Mouse (Mus musculus): Measurements from ENCODE around the gene Lhx2. TPM values are rescaled to one million over a fixed set of nuclear protein-coding genes. Genes with fewer than 3 reads are reported as not detected.

Lhx2 gene
- polyA plus RNA-seq, 1 experiment = not detected

DNA sequence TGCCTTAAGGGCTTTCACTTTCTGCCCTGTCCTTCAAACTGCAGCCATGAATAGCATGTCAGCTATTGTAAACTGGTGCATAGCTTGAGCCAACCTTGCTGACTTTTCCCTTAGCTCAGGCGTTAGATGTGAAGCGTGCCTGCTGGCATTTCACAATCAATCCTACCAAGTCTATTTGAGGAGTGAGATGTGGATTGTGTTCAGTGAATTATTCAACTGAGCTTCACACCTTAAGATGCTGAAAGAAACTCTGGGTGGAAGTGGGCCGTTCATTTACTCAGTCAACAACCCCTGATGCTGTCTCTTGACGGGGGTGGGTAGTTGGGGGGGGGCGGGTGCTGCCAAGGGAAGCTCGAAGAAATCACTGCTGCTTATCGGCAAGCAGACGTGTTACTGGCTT is 15.7 kb upstream of the Lhx2 start:
- H3K4me3 ChIP-seq (ENCODE audit: insufficient read depth, low read depth, low read length) = no peak overlapping the region

GRCm38 (mm10) chr2:38326671-38327070 is 12.4 kb upstream of the Lhx2 start:
- H3K27ac ChIP-seq (ENCODE audit: insufficient read depth, low read depth, low read length) = no peak overlapping the region
- no peaks in the 10 kb centered on the region for H3K4me1 ChIP-seq (ENCODE audit: control insufficient read depth, insufficient read depth, low read length)
- H3K4me3 ChIP-seq (ENCODE audit: insufficient read depth, low read depth, low read length) = no peak overlapping the region
- TF ChIP-seq POLR2A (IDR thresholded peaks at IDR 0.05; ENCODE audit: insufficient read depth, low read depth, low read length) = no peak
- no peak for TF ChIP-seq CTCF (IDR thresholded peaks at IDR 0.05; ENCODE audit: insufficient read depth, low read depth, low read length)
- 62% methylated on average over 1 of the region's 1 CpGs for WGBS

More for the DNA sequence above, 15.7 kb upstream of the Lhx2 start:
- Histone ChIP-seq H3K4me1 (ENCODE audit: control insufficient read depth, insufficient read depth, low read length) (no peaks in the 10 kb centered on the region), H3K27ac (ENCODE audit: insufficient read depth, low read depth, low read length) (no peak overlapping the region)
- WGBS = 73% methylated on average over 8 of the region's 8 CpGs
- TF ChIP-seq POLR2A (IDR thresholded peaks at IDR 0.05; ENCODE audit: insufficient read depth, low read depth, low read length) (no peak), CTCF (IDR thresholded peaks at IDR 0.05; ENCODE audit: insufficient read depth, low read depth, low read length) (no peak)

- no peaks in the 10 kb centered on the region for H3K4me1 ChIP-seq (ENCODE audit: control insufficient read depth, insufficient read depth, low read length)
- no peak overlapping the region for H3K27ac ChIP-seq (ENCODE audit: insufficient read depth, low read depth, low read length)
- H3K4me3 ChIP-seq (ENCODE audit: insufficient read depth, low read depth, low read length) = no peak overlapping the region
- 65% methylated on average over 7 of the region's 7 CpGs for WGBS
- TF ChIP-seq CTCF (IDR thresholded peaks at IDR 0.05; ENCODE audit: insufficient read depth, low read depth, low read length) = no peak
- no peak for TF ChIP-seq POLR2A (IDR thresholded peaks at IDR 0.05; ENCODE audit: insufficient read depth, low read depth, low read length)
These were observed 5.4 kb upstream of the Lhx2 start for GRCm38 (mm10) chr2:38333586-38334119.

DNA sequence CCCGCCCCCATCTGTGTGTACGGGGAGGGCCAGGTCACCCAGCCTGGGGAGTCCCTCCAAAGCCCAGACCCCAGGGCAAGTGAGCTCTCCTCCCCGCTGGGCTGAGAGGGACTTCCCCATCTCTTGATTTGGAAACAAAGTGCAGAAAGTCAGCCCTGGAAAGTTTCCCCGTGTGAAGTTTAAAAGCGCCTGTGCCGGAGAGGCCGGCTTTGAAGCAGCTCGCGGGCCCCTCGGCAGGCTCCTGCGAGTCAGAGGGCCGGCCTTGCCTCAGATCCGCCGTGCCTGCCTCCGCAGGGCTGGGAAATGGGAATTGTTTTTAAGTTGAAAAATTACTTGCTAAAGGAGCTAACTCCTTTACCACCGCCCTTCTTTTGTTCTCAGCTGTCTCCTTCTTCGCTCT is 2.5 kb upstream of the Lhx2 start:
- Histone ChIP-seq H3K4me3 (ENCODE audit: insufficient read depth, low read depth, low read length) (no peak overlapping the region), H3K27ac (ENCODE audit: insufficient read depth, low read depth, low read length) (no peak overlapping the region), H3K4me1 (ENCODE audit: control insufficient read depth, insufficient read depth, low read length) (peaks cover 6% of the 10 kb centered on the region; the same call in 1 of the 2 replicates)
- TF ChIP-seq POLR2A (IDR thresholded peaks at IDR 0.05; ENCODE audit: insufficient read depth, low read depth, low read length) (no peak), CTCF (IDR thresholded peaks at IDR 0.05; ENCODE audit: insufficient read depth, low read depth, low read length) (no peak)
- WGBS = 42% methylated on average over 17 of the region's 17 CpGs

GRCm38 (mm10) chr2:38337091-38337640 is 1.9 kb upstream of the Lhx2 start:
- WGBS = 63% methylated on average over 6 of the region's 6 CpGs
- Histone ChIP-seq H3K4me3 (ENCODE audit: insufficient read depth, low read depth, low read length) (no peak overlapping the region), H3K27ac (ENCODE audit: insufficient read depth, low read depth, low read length) (no peak overlapping the region), H3K4me1 (ENCODE audit: control insufficient read depth, insufficient read depth, low read length) (peaks cover 6% of the 10 kb centered on the region; the same call in 1 of the 2 replicates)
- TF ChIP-seq CTCF (IDR thresholded peaks at IDR 0.05; ENCODE audit: insufficient read depth, low read depth, low read length) = no peak
- TF ChIP-seq POLR2A (IDR thresholded peaks at IDR 0.05; ENCODE audit: insufficient read depth, low read depth, low read length) = no peak

GRCm38 (mm10) chr2:38337681-38338080 is 1.4 kb upstream of the Lhx2 start:
- no peak overlapping the region for H3K4me3 ChIP-seq (ENCODE audit: insufficient read depth, low read depth, low read length)
- TF ChIP-seq POLR2A (IDR thresholded peaks at IDR 0.05; ENCODE audit: insufficient read depth, low read depth, low read length) = no peak
- no peak for TF ChIP-seq CTCF (IDR thresholded peaks at IDR 0.05; ENCODE audit: insufficient read depth, low read depth, low read length)
- 95% methylated on average over 5 of the region's 5 CpGs for WGBS
- peaks cover 6% of the 10 kb centered on the region; the same call in 1 of the 2 replicates for H3K4me1 ChIP-seq (ENCODE audit: control insufficient read depth, insufficient read depth, low read length)
- no peak overlapping the region for H3K27ac ChIP-seq (ENCODE audit: insufficient read depth, low read depth, low read length)

DNA sequence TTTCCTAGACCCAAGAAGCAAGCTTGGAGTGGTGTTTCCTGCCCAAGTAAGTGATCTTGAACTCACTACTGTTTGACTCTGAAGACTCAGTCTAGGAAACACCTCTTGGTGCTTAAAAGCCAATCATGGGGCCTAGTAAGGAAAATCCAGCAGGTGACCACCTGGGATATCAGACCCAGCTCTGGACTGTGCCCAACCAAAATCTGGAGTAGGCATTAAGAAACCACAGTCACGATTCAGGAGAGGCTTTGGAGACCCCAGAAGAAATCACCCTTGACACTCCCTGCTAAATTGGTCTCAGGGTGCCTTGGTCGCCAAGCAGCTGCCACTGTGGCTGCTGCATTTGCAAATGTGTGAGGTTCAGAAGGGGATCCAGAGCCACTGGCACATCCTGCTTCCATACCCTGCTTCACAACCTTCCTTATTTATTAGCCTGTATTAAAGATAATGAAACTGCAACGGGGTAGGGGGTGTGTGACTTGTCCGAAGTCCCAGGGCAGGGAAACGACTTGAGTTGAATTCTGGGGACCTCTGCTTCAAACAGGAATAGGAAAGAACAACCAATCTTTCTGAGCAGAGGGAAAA is 641 bp upstream of the Lhx2 start:
- TF ChIP-seq CTCF (IDR thresholded peaks at IDR 0.05; ENCODE audit: insufficient read depth, low read depth, low read length) (no peak), POLR2A (IDR thresholded peaks at IDR 0.05; ENCODE audit: insufficient read depth, low read depth, low read length) (no peak)
- H3K4me3 ChIP-seq (ENCODE audit: insufficient read depth, low read depth, low read length) = no peak overlapping the region
- peaks cover 6% of the 10 kb centered on the region; the same call in 1 of the 2 replicates for H3K4me1 ChIP-seq (ENCODE audit: control insufficient read depth, insufficient read depth, low read length)
- WGBS = 45% methylated on average over 5 of the region's 5 CpGs
- H3K27ac ChIP-seq (ENCODE audit: insufficient read depth, low read depth, low read length) = no peak overlapping the region

DNA sequence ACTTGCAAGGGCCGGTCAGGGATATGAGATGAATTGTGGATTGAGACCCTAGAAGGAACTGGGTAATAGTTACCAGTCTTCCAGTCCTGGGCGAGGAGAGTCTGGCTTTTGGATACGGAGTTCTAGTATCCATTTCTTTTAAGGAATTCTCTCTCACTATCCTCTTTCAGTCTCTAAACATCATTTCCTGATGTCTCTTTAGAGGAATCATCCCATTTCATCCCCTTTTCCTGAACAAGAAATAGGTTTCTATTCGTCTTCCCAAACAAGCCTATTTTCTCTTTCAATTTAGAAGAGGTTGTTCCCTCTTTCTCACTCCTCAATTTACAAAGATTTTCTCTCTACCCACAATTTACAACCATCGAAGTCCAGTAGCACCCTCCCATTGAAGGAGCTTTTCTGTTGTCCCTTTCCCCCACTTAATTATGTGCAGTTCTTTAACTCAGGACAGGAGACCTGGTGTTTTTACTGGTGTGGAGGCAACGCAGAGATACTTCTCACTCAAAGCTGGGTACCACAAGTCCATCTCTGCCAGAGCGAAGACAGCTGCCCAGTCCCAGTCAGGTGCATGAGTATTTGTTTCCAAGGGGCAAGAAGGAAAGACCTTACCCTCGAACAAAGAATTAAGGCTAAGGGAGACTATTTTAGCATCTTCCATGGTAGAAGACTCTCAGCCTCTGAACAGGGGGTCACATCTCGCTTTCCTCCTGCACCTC is 987 bp downstream of the Lhx2 start:
- WGBS = 19% methylated on average over 9 of the region's 9 CpGs
- H3K27ac ChIP-seq (ENCODE audit: insufficient read depth, low read depth, low read length) = no peak overlapping the region
- peak overlapping the region; percentile 43 for H3K4me3 ChIP-seq (ENCODE audit: insufficient read depth, low read depth, low read length)
- no peak for TF ChIP-seq CTCF (IDR thresholded peaks at IDR 0.05; ENCODE audit: insufficient read depth, low read depth, low read length)
- no peak for TF ChIP-seq POLR2A (IDR thresholded peaks at IDR 0.05; ENCODE audit: insufficient read depth, low read depth, low read length)
- peaks cover 6% of the 10 kb centered on the region; the same call in 1 of the 2 replicates for H3K4me1 ChIP-seq (ENCODE audit: control insufficient read depth, insufficient read depth, low read length)

All from olfactory bulb, adult 2 months (tissue).